Mouse (Mus musculus) forebrain, embryonic 15.5 days (tissue): ENCODE measurements around the gene Poc1b. TPM values are rescaled to one million over a fixed set of nuclear protein-coding genes. Genes with fewer than 3 reads are reported as not detected.
A peak's percentile ranks its signal among the peaks of the same experiment; 100 is the strongest.

Experiments
- ATAC-seq: fragments of 200-750 bp; cut with Nextera tagmentation; replicated peaks from 2 replicates; pipeline ENCODE4 v1.8.0; 2017; ENCODE audit warnings: mild to moderate bottlenecking, moderate TSS enrichment, moderate library complexity
- H3K27ac ChIP-seq: fragments of 300-500 bp; sonication (generic); replicated peaks from 2 replicates; pipeline ENCODE4 v1.5.1; 2015; ENCODE audit warnings: mild to moderate bottlenecking, inconsistent platforms
- H3K27me3 ChIP-seq: fragments of 300-500 bp; sonication (generic); 2 replicates; pipeline ENCODE4 v1.6.1; 2015; ENCODE audit warnings: inconsistent platforms
- H3K36me3 ChIP-seq: fragments of 300-500 bp; sonication (generic); 2 replicates; pipeline ENCODE4 v1.6.1; 2015; ENCODE audit warnings: mild to moderate bottlenecking, inconsistent platforms
- H3K4me1 ChIP-seq: fragments of 300-500 bp; sonication (generic); 2 replicates; pipeline ENCODE4 v1.6.1; 2015; ENCODE audit warnings: inconsistent platforms
- H3K4me2 ChIP-seq: fragments of 300-500 bp; sonication (generic); replicated peaks from 2 replicates; pipeline ENCODE4 v1.6.1; 2015; ENCODE audit warnings: mild to moderate bottlenecking, inconsistent platforms
- H3K4me3 ChIP-seq: fragments of 300-500 bp; sonication (generic); 2 replicates; pipeline ENCODE4 v1.5.1; 2015; ENCODE audit warnings: mild to moderate bottlenecking, inconsistent platforms
- H3K9ac ChIP-seq: fragments of 300-500 bp; sonication (generic); replicated peaks from 2 replicates; pipeline ENCODE4 v1.6.1; 2015; ENCODE audit warnings: mild to moderate bottlenecking, inconsistent platforms
- H3K9me3 ChIP-seq: fragments of 300-500 bp; sonication (generic); 2 replicates; pipeline ENCODE4 v1.6.1; 2016; ENCODE audit warnings: inconsistent platforms
- WGBS: fragments of 180-500 bp; shearing (Covaris S2); methylation state at CpG from one replicate; pipeline ENCODE4 v1.1.7; 2015; ENCODE audit warnings: mixed read lengths; 5-methylcytosine and 5-hydroxymethylcytosine counted together
- polyA plus RNA-seq: library from polyadenylated mRNA; unstranded; fragments of >200 nt; fragmentation: Nextera tagmentation; extraction: Ambion mirVana; gene quantifications from 2 replicates; pipeline ENCODE4 v1.2.1, GENCODE M21; 2015

Gene Poc1b
- polyA plus RNA-seq, 1 experiment from 2014 or later = 16.4 TPM

DNA sequence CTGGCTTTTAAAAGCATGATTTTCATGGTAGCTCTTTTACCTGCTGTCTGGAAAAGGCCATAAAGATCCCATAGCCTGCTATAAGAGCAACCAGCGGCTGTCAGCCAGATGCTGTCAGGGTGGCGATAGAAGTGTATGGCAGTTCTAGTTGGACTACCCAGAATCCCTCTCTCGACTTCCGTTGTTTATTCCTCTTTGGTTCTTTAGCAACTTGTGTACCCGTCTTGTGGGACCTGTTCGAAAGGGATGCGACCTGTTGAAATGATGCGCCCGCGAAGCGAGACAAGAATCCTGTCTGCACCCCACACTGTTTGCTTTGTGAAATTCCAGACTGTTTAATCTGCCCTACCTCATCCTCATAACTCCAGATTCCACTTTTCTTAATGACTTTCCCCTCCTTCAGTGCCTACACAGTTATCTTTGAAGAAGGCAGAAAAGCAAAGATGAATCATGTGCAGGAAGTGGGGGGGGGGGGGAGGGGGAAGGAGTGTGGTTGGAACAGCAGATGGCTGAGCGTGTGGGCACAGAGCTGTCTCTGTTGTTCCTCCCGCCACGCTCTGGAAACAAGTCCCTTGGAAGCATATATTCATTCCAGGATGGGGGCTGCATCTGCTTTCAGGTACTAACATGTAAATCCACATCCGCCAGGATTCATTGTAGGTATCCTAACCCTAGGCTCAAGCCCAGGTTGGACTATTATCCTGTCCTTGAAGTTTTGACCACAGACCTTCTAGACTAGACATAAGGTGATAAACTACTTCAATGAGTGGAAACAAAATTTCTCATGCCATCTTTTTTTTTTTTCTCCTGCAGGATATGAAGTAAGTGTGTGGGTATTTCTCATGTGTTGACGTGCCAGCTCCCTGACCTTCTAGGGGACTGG is 135.2 kb downstream of the Poc1b start:
- peak; percentile 55; the same call in 1 of the 2 replicates for ATAC-seq
- no peaks in the 10 kb centered on the region for H3K9me3 ChIP-seq
- H3K27ac ChIP-seq = no peak overlapping the region
- WGBS = 85% methylated on average over 16 of the region's 16 CpGs
- H3K27me3 ChIP-seq = no peaks in the 10 kb centered on the region
- H3K4me3 ChIP-seq = no peak overlapping the region
- no peak overlapping the region for H3K4me2 ChIP-seq
- no peaks in the 10 kb centered on the region for H3K36me3 ChIP-seq
- no peak overlapping the region for H3K9ac ChIP-seq
- no peaks in the 10 kb centered on the region for H3K4me1 ChIP-seq

DNA sequence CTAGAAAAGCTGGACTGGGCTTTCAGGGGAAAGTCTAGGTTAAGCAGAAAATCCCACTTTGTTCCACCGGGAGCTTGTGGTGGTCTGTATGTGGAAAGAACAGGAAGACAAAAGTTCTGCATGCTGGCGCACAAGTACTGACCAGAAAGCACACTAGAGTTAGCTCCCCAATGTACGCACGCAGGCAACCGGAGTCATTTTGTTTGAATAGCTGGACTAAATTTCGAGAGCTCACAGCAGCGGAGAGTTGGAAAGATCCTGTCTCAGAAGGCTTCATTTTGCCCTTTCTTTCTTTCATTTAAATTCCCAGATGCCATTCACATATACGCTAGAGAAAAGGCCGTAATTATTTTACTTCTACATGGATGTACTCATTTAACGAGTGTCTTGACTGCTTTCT is 135.9 kb downstream of the Poc1b start:
- H3K27me3 ChIP-seq = no peaks in the 10 kb centered on the region
- no peaks in the 10 kb centered on the region for H3K9me3 ChIP-seq
- H3K27ac ChIP-seq = no peak overlapping the region
- no peak for ATAC-seq
- H3K9ac ChIP-seq = no peak overlapping the region
- H3K4me3 ChIP-seq = no peak overlapping the region
- H3K4me1 ChIP-seq = no peaks in the 10 kb centered on the region
- H3K36me3 ChIP-seq = no peaks in the 10 kb centered on the region
- WGBS = 34% methylated on average over 10 of the region's 10 CpGs
- H3K4me2 ChIP-seq = no peak overlapping the region

DNA sequence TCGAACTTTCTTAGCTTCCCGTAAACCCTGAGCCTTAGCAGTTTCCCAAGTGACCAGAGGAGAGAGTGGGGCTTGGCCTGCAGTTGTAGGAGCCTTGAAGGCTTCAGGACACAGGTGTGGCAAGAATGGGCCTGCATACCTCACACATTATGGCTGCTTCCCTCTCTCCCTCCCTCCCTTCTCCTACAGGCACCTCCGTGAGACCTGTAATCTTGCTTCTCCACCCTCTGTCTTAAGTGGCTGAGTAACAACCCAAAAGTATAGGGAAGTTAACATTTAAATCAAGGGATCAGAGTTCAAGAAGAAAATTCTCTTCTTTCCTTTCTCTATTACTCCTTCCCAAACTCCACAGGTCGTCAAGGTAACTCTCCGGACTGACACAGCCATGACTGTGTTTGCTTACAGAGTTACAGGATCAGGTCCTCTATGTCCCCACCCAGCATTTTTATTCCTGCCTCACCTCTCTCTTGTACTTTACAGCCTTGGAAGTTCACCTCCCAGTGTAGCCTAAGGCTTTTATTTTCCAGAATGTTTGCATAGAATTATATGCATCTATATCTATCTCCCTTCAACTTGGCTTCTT is 137.2 kb downstream of the Poc1b start:
- Histone ChIP-seq H3K4me1 (no peaks in the 10 kb centered on the region), H3K27me3 (no peaks in the 10 kb centered on the region), H3K4me2 (no peak overlapping the region), H3K4me3 (no peak overlapping the region), H3K36me3 (no peaks in the 10 kb centered on the region), H3K9ac (no peak overlapping the region), H3K27ac (no peak overlapping the region), H3K9me3 (no peaks in the 10 kb centered on the region)
- no peak for ATAC-seq
- WGBS = 77% methylated on average over 5 of the region's 5 CpGs

DNA sequence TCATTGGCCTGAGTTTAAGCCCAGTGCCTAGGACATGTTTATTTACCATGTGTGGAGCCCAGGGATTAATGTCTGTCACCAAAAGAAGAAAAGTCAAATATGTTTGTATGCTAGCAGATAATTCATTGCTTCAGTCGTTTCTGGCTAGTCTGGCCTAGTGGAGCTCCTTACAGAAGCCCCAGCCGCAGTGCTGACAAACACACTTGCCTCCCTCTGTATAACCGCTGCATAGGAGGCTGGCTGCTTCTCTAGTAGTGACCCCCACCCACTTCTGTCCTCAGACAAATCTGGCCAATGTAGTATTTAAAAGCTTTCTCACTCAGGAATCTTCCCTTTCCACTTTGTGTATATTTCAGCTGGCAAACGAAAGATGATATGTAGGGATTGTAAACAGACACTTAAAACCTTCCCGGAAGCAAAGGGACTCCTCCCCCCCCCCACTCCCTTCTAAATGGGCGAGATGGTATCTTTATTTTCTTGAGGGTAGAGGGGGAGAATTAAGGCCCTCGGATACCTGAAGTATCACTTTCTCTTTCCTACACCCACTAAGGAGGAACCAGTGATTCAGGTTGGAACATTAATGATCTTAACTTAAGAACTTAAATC is 137.9 kb downstream of the Poc1b start:
- no peak overlapping the region for H3K9ac ChIP-seq
- 71% methylated on average over 7 of the region's 7 CpGs for WGBS
- no peak overlapping the region for H3K4me2 ChIP-seq
- H3K27ac ChIP-seq = no peak overlapping the region
- no peaks in the 10 kb centered on the region for H3K4me1 ChIP-seq
- H3K36me3 ChIP-seq = no peaks in the 10 kb centered on the region
- H3K9me3 ChIP-seq = no peaks in the 10 kb centered on the region
- no peak overlapping the region for H3K4me3 ChIP-seq
- no peaks in the 10 kb centered on the region for H3K27me3 ChIP-seq
- ATAC-seq = no peak

DNA sequence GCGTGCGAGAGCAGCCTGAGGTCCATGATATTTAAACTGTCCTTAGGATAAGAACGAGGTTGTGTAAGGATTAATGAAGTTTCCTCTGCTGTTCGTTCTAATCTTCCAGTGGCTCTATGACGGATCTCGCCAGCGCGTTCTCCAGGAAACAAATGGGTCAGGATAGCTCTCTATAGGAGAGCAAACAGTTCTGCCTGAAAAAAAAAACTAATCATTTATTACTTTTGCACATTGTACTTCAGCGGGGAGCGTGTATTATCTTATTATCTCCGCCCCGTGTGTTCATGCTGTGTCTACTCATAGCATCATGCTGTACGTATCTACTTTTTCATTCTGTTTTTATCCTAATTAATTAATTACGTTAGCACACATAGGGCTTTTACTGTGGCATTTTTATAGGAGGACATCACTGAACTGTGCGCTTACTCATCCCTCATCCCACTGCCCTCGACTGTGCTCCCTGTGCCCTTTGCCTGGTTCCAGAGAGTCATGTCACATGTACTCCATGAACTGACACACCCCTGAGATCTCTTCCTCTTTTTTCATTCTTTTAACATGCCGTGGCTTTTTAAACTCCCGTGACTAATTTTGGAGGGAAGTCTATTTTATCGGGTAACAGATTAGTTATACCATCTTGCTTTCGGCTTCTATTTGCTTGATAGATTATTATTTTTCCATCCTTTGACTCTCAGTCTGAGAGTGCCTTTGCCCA is 140.1 kb downstream of the Poc1b start:
- Histone ChIP-seq H3K4me3 (no peak overlapping the region), H3K9me3 (no peaks in the 10 kb centered on the region), H3K27me3 (no peaks in the 10 kb centered on the region), H3K4me1 (no peaks in the 10 kb centered on the region), H3K9ac (no peak overlapping the region), H3K36me3 (no peaks in the 10 kb centered on the region), H3K4me2 (no peak overlapping the region), H3K27ac (no peak overlapping the region)
- no peak for ATAC-seq
- 77% methylated on average over 20 of the region's 20 CpGs for WGBS

Other genes starting within 250 kb of the Poc1b start
- 169 and 176 TPM in 2 replicates for gene Atp2b1, start 192.6 kb upstream of the Poc1b start, polyA plus RNA-seq
- gene Galnt4, start 1.1 kb downstream of the Poc1b start, polyA plus RNA-seq = 2.8 and 2.9 TPM in 2 replicates
- not detected in 2 replicates for gene Phxr2, start 19.3 kb downstream of the Poc1b start, polyA plus RNA-seq
- gene Dusp6, start 156.2 kb downstream of the Poc1b start, polyA plus RNA-seq = 33.3 and 36.4 TPM in 2 replicates